Mouse (Mus musculus) kidney, postnatal 0 days (tissue): ENCODE data around the gene Qrich1. TPM values are rescaled to one million over a fixed set of nuclear protein-coding genes. Genes with fewer than 3 reads are reported as not detected.
"Not testable (repeated sequence)": the region's sequence is repeated elsewhere in the genome, so short reads cannot be mapped to it uniquely, and the experiment has no call there.

Experiments
- ATAC-seq: fragments of 200-750 bp; cut with Nextera tagmentation; replicated peaks from 2 replicates; pipeline ENCODE4 v1.8.0; 2017; ENCODE audit warnings: low read depth, moderate number of reproducible peaks, moderate TSS enrichment, moderate library complexity; ENCODE audit not compliant: low FRiP score
- DNase-seq: peaks from one replicate; pipeline ENCODE4 v3.0.0-alpha.2; 2016; ENCODE audit warnings: low spot score
- H3K27ac ChIP-seq: fragments of 300-500 bp; sonication (generic); 2 replicates; pipeline ENCODE4 v1.5.1; 2014; ENCODE audit warnings: mild to moderate bottlenecking
- H3K27me3 ChIP-seq: fragments of 300-500 bp; sonication (generic); 2 replicates; pipeline ENCODE4 v1.6.1; 2014; ENCODE audit warnings: low read length, mixed read lengths; ENCODE audit not compliant: insufficient read depth
- H3K36me3 ChIP-seq: fragments of 300-500 bp; sonication (generic); 2 replicates; pipeline ENCODE4 v1.6.1; 2014; ENCODE audit warnings: low read length, mixed read lengths; ENCODE audit not compliant: insufficient read depth
- H3K4me1 ChIP-seq: fragments of 300-500 bp; sonication (generic); replicated peaks from 2 replicates; pipeline ENCODE4 v1.6.1; 2014; ENCODE audit warnings: antibody characterized with exemption, low read length, mixed read lengths; ENCODE audit not compliant: insufficient read depth
- H3K4me2 ChIP-seq: fragments of 300-500 bp; sonication (generic); 2 replicates; pipeline ENCODE4 v1.6.1; 2014; ENCODE audit warnings: mild to moderate bottlenecking, low read length, moderate library complexity, mixed read lengths
- H3K4me3 ChIP-seq: fragments of 300-500 bp; sonication (generic); replicated peaks from 2 replicates; pipeline ENCODE4 v1.5.1; 2014; ENCODE audit warnings: low read depth, low read length
- H3K9ac ChIP-seq: fragments of 300-500 bp; sonication (generic); 2 replicates; pipeline ENCODE4 v1.6.1; 2014; ENCODE audit warnings: low read depth, low read length
- H3K9me3 ChIP-seq: fragments of 300-500 bp; sonication (generic); replicated peaks from 2 replicates; pipeline ENCODE4 v1.6.1; 2016; ENCODE audit warnings: low read length, inconsistent platforms, mixed read lengths
- CTCF ChIP-seq: IDR thresholded peaks from 2 replicates; pipeline ENCODE4 v1.5.1; 2016; ENCODE audit warnings: antibody characterized with exemption, low read depth, mild to moderate bottlenecking, moderate library complexity
- WGBS: fragments of 180-500 bp; shearing (Covaris S2); extraction: QIAGEN DNeasy Blood & Tissue Kit; methylation state at CpG from one replicate; pipeline ENCODE4 v1.1.7; 2014; 5-methylcytosine and 5-hydroxymethylcytosine counted together
- polyA plus RNA-seq: library from polyadenylated mRNA; unstranded; fragments of >200 nt; fragmentation: Nextera tagmentation; extraction: Ambion mirVana; gene quantifications from 2 replicates; pipeline ENCODE4 v1.2.1, GENCODE M21; 2015

Gene Qrich1
- polyA plus RNA-seq, 1 experiment from 2014 or later: 87.2 TPM

DNA sequence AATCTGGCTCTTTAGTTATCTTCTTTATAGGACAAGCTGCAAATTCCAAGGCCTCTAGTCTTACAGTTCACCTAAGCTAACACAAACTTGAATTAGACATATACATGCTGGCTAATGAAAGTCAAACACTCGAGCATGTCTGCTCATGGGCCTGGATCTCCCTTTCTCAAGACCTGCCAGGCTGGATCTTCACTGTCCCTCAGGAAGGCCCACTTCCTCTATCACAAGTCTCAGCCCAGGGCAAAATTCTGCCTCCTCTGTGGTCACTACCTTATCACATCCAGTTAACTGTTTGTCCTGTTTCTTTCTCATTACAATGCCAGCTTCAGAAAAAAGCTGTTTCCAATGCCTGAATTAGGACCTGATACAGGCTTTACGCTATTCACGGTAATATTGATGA is 77.7 kb downstream of the Qrich1 start:
- Histone ChIP-seq H3K4me3 (no peak overlapping the region), H3K36me3 (no peaks in the 10 kb centered on the region), H3K9me3 (no peaks in the 10 kb centered on the region), H3K27me3 (no peaks in the 10 kb centered on the region), H3K9ac (no peak overlapping the region), H3K4me2 (no peak overlapping the region), H3K27ac (no peak overlapping the region), H3K4me1 (peaks cover 10% of the 10 kb centered on the region; the same call in 1 of the 2 replicates)
- TF ChIP-seq CTCF: no peak
- DNase-seq (no peak), ATAC-seq (no peak)
- WGBS: 82% methylated on average over 3 of the region's 3 CpGs

DNA sequence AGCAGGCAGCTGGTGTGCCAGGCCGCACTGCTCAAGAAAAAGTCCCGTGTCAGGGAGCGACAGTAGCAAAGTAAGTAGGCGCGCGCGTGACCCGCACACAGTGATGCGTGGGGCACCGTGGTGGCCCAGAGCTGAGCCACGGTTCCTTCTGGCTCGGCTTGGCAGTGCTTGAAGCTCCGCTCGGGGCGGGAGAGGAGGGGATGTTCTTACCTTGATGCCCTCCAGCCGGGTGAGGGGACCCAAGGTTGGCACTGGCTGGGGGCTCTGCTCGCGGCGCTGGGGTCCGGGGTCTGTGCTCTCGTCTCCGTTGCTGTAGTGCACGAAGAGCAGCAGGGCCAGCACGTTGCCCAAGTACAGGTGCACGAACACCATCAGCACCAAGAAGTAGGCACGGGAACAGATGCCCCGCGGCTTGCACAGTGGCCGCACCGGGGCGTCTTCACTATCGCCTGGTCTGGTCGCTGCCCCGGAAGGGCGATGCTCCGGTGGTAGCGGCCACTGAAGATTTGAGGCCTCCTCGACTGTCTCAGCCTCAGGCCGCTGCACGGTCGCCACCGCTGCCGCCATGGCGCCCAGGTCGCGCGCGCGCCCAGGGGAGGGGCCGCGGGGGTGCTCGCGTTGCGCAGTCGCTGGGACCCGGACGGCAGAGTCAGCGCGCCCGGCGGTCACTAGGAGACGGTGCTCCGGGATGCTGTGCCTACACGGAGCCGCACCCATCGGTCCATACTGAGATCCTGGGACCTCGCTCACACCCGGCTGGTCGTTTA is 80.6 kb downstream of the Qrich1 start, which contains the start of gene P4htm:
TSS of gene P4htm (minus strand) at position 670 of the 767 bp plus-strand sequence.
- ATAC-seq: peak; percentile 78
- 3% methylated on average over 69 of the region's 69 CpGs for WGBS
- peaks cover 10% of the 10 kb centered on the region; the same call in 1 of the 2 replicates for H3K4me1 ChIP-seq

GRCm38 (mm10) chr9:108599021-108599566 is 82.5 kb downstream of the Qrich1 start:
- Histone ChIP-seq H3K27ac (no peak overlapping the region), H3K4me3 (no peak overlapping the region), H3K4me1 (peaks cover 10% of the 10 kb centered on the region; the same call in 1 of the 2 replicates), H3K27me3 (no peaks in the 10 kb centered on the region), H3K9me3 (no peaks in the 10 kb centered on the region), H3K4me2 (no peak overlapping the region), H3K36me3 (peaks cover 12% of the 10 kb centered on the region; the same call in 1 of the 2 replicates), H3K9ac (no peak overlapping the region)
- DNase-seq: no peak
- WGBS: 76% methylated on average over 4 of the region's 4 CpGs
- TF ChIP-seq CTCF: no peak
- ATAC-seq: no peak

More for the DNA sequence above, 80.6 kb downstream of the Qrich1 start, which contains the start of gene P4htm:
- Histone ChIP-seq H3K9me3 (no peaks in the 10 kb centered on the region), H3K27ac (no peak within 1 kb of the TSS), H3K9ac (peak within 1 kb of the TSS; percentile 65), H3K36me3 (no peaks in the 10 kb centered on the region), H3K4me2 (peak within 1 kb of the TSS; percentile 62), H3K4me3 (peak within 1 kb of the TSS; percentile 61), H3K27me3 (no peaks in the 10 kb centered on the region)
- DNase-seq: peak; percentile 72
- TF ChIP-seq CTCF: peak; percentile 4; the same call in 1 of the 2 replicates

GRCm38 (mm10) chr9:108600011-108600410 is 83.4 kb downstream of the Qrich1 start:
- Histone ChIP-seq H3K9ac (no peak overlapping the region), H3K4me3 (no peak overlapping the region), H3K9me3 (no peaks in the 10 kb centered on the region), H3K27me3 (no peaks in the 10 kb centered on the region), H3K4me2 (no peak overlapping the region), H3K27ac (no peak overlapping the region), H3K4me1 (peaks cover 10% of the 10 kb centered on the region; the same call in 1 of the 2 replicates), H3K36me3 (peaks cover 16% of the 10 kb centered on the region; the same call in 1 of the 2 replicates)
- WGBS: 34% methylated on average over 2 of the region's 2 CpGs
- ATAC-seq: no peak
- TF ChIP-seq CTCF: no peak
- DNase-seq: no peak

DNA sequence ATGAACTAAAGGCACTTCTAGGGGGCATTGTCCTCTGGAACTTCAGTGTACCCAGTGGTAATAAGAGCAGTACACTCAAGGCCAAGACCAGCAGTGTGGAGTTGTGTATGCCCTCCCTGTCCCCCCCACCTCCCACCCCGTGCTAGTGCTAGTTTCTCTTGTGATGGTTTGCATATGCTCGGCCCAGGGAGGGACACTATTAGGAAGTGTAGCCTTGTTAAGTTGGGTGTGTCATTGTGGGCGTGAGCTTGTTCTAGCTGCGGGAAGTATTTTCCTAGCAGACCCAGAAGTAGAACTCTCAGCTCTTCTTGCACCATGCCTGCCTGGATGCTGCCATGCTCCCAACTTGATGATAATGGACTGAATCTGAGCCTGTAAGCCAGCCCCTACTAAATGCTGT is 85.4 kb downstream of the Qrich1 start:
- peaks cover 22% of the 10 kb centered on the region for H3K36me3 ChIP-seq
- H3K27ac ChIP-seq: no peak overlapping the region
- no peak for DNase-seq
- TF ChIP-seq CTCF: no peak
- H3K4me3 ChIP-seq: no peak overlapping the region
- 75% methylated on average over 4 of the region's 4 CpGs for WGBS
- H3K9ac ChIP-seq: no peak overlapping the region
- no peaks in the 10 kb centered on the region for H3K27me3 ChIP-seq
- 0 out of 2 replicates have a peak, but pooled peaks cover 4% of the 10 kb centered on the region for H3K4me1 ChIP-seq
- no peak overlapping the region for H3K4me2 ChIP-seq
- H3K9me3 ChIP-seq: no peaks in the 10 kb centered on the region
- no peak for ATAC-seq

DNA sequence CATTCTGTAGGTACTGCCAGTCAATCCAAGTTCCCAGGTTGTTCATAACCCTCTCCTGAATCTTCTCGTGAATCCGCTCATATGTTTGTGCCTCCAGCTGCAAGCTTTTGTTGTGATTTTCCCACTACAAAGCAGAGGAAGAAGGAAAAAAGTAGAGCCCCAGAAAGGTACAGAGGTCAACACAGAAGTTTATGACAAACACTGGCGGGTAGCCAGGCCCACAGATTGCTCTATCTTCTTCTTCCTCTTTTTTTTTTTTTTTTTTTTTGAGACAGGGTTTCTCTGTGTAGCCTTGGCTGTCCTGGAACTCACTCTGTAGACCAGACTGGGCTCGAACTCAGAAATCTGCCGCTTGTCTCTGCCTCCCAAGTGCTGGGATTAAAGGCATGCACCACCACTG is 91.3 kb downstream of the Qrich1 start:
- not testable (repeated sequence) for H3K27me3 ChIP-seq, DNase-seq, H3K4me3 ChIP-seq, H3K4me2 ChIP-seq, H3K9ac ChIP-seq, H3K9me3 ChIP-seq, H3K4me1 ChIP-seq, ATAC-seq, H3K27ac ChIP-seq
- peaks cover 58% of the 10 kb centered on the region for H3K36me3 ChIP-seq
- WGBS: 85% methylated on average over 5 of the region's 5 CpGs
